Mouse (Mus musculus) heart, adult 2 months (tissue): ENCODE data around the gene Ak3. TPM values are rescaled to one million over a fixed set of nuclear protein-coding genes. Genes with fewer than 3 reads are reported as not detected.

Source experiments
- DNase-seq, 2 experiments: peaks; one replicate each; pipeline ENCODE4 v3.0.0; 2021
- H3K27ac ChIP-seq: fragments of 200-600 bp; 2 replicates; pipeline ENCODE4 v1.8.1; 2022
- H3K27me3 ChIP-seq: fragments of 200-500 bp; 2 replicates; pipeline ENCODE4 v1.6.1; 2012; ENCODE audit warnings: mild to moderate bottlenecking, low read length, inconsistent platforms, mixed read lengths; ENCODE audit not compliant: control insufficient read depth, insufficient read depth
- H3K36me3 ChIP-seq: fragments of 200-500 bp; 2 replicates; pipeline ENCODE4 v1.6.1; 2012; ENCODE audit warnings: low read length, inconsistent platforms; ENCODE audit not compliant: control insufficient read depth, insufficient read depth
- H3K4me1 ChIP-seq: fragments of 200-500 bp; 2 replicates; pipeline ENCODE4 v1.6.1; 2011; ENCODE audit warnings: low read length; ENCODE audit not compliant: control insufficient read depth, insufficient read depth
- H3K4me3 ChIP-seq: fragments of 200-600 bp; 2 replicates; pipeline ENCODE4 v1.8.1; 2022
- H3K79me2 ChIP-seq: fragments of 200-500 bp; replicated peaks from 2 replicates; pipeline ENCODE4 v1.6.1; 2012; ENCODE audit warnings: mild to moderate bottlenecking, inconsistent platforms, low read length, moderate library complexity, mixed read lengths; ENCODE audit not compliant: control insufficient read depth, insufficient read depth
- H3K9ac ChIP-seq: fragments of 200-500 bp; 2 replicates; pipeline ENCODE4 v1.6.1; 2012; ENCODE audit warnings: low read depth, mild to moderate bottlenecking, control low read depth, inconsistent platforms, low read length, mixed read lengths
- CTCF ChIP-seq: fragments of 200-600 bp; IDR thresholded peaks from 2 replicates; pipeline ENCODE4 v1.8.1; 2022; ENCODE audit warnings: antibody characterized with exemption, mild to moderate bottlenecking, moderate library complexity
- EP300 ChIP-seq: fragments of 200-500 bp; IDR thresholded peaks from 2 replicates; pipeline ENCODE4 v1.6.1; 2011; ENCODE audit warnings: low read depth, low read length, control low read depth; ENCODE audit not compliant: insufficient read depth
- POLR2A ChIP-seq: fragments of 200-500 bp; IDR thresholded peaks from 2 replicates; pipeline ENCODE4 v1.6.1; 2011; ENCODE audit warnings: mild to moderate bottlenecking, low read depth, low read length, control low read depth; ENCODE audit not compliant: insufficient read depth
- WGBS: fragments of 180-500 bp; shearing (Covaris S2); methylation state at CpG from one replicate; pipeline ENCODE4 v1.1.7; 2018; 5-methylcytosine and 5-hydroxymethylcytosine counted together
- intact Hi-C: fragments of 180-260 bp; cut with DNase I; formaldehyde crosslinking; loops from one replicate; pipeline ENCODE4 v1.15.1; 2025
- long read RNA-seq: library from polyadenylated mRNA; stranded (forward); transcript quantifications from one replicate; pipeline ENCODE4 v2.0.0, GENCODE M21; 2021
- polyA plus RNA-seq: library from polyadenylated mRNA; depleted of rRNA; stranded (reverse); fragments of >200 nt; gene quantifications from 2 replicates; pipeline ENCODE4 v1.2.3, GENCODE M21; 2012; rRNA removed
- total RNA-seq, 2 experiments: library from RNA; stranded (reverse); gene quantifications; 2 replicates each; pipeline ENCODE4 v1.2.3; 2021

Ak3 gene
- total RNA-seq (100 to 1,000 TPM in 1 of 2 experiments, 10 to 100 TPM in 1; 85.8 to 101 TPM), polyA plus RNA-seq (70.1 and 94.1 TPM in 2 replicates)
- long read RNA-seq, transcript Ak3-201 (5 exons, 2,809 nt), result major isoform, 83 of 90 reads
- long read RNA-seq, partial matches to known transcripts, result 7 of 90 reads
- long read RNA-seq, other reads (novel, unspliced or antisense), result 0 of 90 reads

GRCm38 (mm10) chr19:29047334-29048170 lies at the start of gene Ak3:
TSS of gene Ak3 (minus strand) at chr19:29047961.
- under 1% methylated on average over 68 of the region's 68 CpGs for WGBS
- H3K4me3 ChIP-seq, result peak within 1 kb of the TSS; percentile 94
- peak within 1 kb of the TSS; percentile 98 for H3K9ac ChIP-seq
- peak within 1 kb of the TSS; percentile 97 for H3K27ac ChIP-seq
- peaks cover 6% of the 10 kb centered on the region for H3K4me1 ChIP-seq
- no peaks in the 10 kb centered on the region; the same call in none of the 2 replicates for H3K36me3 ChIP-seq
- TF ChIP-seq POLR2A (peak; percentile 62), EP300 (peak; percentile 52), CTCF (peak; percentile 61)
- no peaks in the 10 kb centered on the region; the same call in 1 of the 2 replicates for H3K79me2 ChIP-seq
- intact Hi-C loops, result loop anchor here (2.0 to 5.0 kb wide), 3 partner anchors 15 to 205 kb away; partner anchors contain the start of genes Cdc37l1 and Jak2
- peak; percentile 88 to 91 for DNase-seq
- H3K27me3 ChIP-seq, result no peaks in the 10 kb centered on the region

DNA sequence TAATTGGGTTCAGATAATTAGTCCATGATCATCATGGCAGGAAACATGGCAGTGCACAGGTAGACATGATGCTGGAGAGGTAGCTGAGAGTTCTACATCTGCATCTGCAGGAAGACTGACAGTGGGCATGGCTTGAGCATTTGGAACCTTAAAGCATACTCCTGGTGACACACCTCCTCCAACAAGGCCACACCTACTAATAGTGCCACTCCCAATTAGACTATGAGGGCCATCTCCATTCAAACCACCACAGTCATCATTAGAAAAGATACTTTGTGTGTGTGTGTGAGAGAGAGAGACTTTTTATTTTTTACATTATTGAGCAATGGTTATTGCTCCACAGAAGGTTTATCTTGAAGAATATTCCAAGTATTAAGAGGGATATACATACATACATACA lies 44.4 kb upstream of the Ak3 start:
- no peak for DNase-seq
- H3K79me2 ChIP-seq, result no peaks in the 10 kb centered on the region
- no peaks in the 10 kb centered on the region for H3K27me3 ChIP-seq
- H3K4me1 ChIP-seq, result no peaks in the 10 kb centered on the region; the same call in 1 of the 2 replicates
- no peak overlapping the region for H3K9ac ChIP-seq
- no peaks in the 10 kb centered on the region for H3K36me3 ChIP-seq
- TF ChIP-seq POLR2A, result no peak
- TF ChIP-seq EP300, result no peak
- TF ChIP-seq CTCF, result no peak
- H3K27ac ChIP-seq, result no peak overlapping the region
- no peak overlapping the region for H3K4me3 ChIP-seq
- intact Hi-C loops, result no loop called here

- TF ChIP-seq EP300 (no peak), CTCF (no peak), POLR2A (no peak)
- Histone ChIP-seq H3K36me3 (no peaks in the 10 kb centered on the region), H3K4me3 (no peak overlapping the region), H3K4me1 (no peaks in the 10 kb centered on the region; the same call in 1 of the 2 replicates), H3K9ac (no peak overlapping the region), H3K27ac (no peak overlapping the region), H3K27me3 (no peaks in the 10 kb centered on the region), H3K79me2 (no peaks in the 10 kb centered on the region)
- 51% methylated on average over 6 of the region's 6 CpGs for WGBS
- DNase-seq, result peak in 1 of 2 experiments; percentile 26
- intact Hi-C loops, result no loop called here
Observed at GRCm38 (mm10) chr19:29088628-29089027, 40.9 kb upstream of the Ak3 start.

GRCm38 (mm10) chr19:29074802-29075201 lies 27.0 kb upstream of the Ak3 start:
- peak; percentile 33 to 38 for DNase-seq
- no peaks in the 10 kb centered on the region for H3K27me3 ChIP-seq
- intact Hi-C loops, result no loop called here
- H3K79me2 ChIP-seq, result no peaks in the 10 kb centered on the region; the same call in 1 of the 2 replicates
- no peaks in the 10 kb centered on the region for H3K4me1 ChIP-seq
- no peak overlapping the region for H3K9ac ChIP-seq
- H3K36me3 ChIP-seq, result no peaks in the 10 kb centered on the region
- peak overlapping the region; percentile 26; the same call in 1 of the 2 replicates for H3K27ac ChIP-seq
- TF ChIP-seq POLR2A, result no peak
- no peak for TF ChIP-seq CTCF
- no peak for TF ChIP-seq EP300
- WGBS, result 33% methylated on average over 6 of the region's 6 CpGs
- H3K4me3 ChIP-seq, result no peak overlapping the region

GRCm38 (mm10) chr19:29069195-29069594 lies 21.4 kb upstream of the Ak3 start:
- Histone ChIP-seq H3K36me3 (no peaks in the 10 kb centered on the region; the same call in 1 of the 2 replicates), H3K4me3 (no peak overlapping the region), H3K4me1 (peaks cover 10% of the 10 kb centered on the region), H3K9ac (no peak overlapping the region), H3K27ac (no peak overlapping the region), H3K79me2 (no peaks in the 10 kb centered on the region), H3K27me3 (no peaks in the 10 kb centered on the region)
- WGBS, result 55% methylated on average over 5 of the region's 5 CpGs
- intact Hi-C loops, result loop anchor here (5.0 to 10.0 kb wide), 2 partner anchors 198 to 436 kb away; no protein-coding TSS in a partner anchor
- DNase-seq, result no peak
- no peak for TF ChIP-seq EP300
- TF ChIP-seq CTCF, result no peak
- TF ChIP-seq POLR2A, result no peak
